10 mouse cellular contexts compared by ENCODE assay signal in the genomic region with DNA sequence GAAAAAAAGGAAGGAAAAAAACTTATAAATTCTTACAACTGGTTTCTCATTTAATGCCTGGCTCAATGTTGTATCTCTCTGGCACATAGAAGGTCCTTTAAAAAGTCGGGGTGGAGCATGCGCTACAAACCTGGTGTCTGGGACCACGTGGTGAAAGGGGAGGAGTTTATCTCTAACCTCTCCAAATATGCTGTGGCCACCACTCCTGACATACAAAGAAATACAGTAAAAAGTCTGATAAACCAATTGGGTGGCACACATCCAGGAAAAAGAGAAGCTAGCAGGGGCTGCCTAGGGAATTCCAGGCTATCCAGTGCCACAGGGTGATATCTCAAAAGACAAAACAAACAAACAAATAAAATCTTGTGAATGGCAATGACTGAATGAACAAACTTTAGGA. TPM values are rescaled to one million over a fixed set of nuclear protein-coding genes. Genes with fewer than 3 reads are reported as not detected.
DNase-seq lines count a peak whose midpoint lies in the region; ATAC-seq and TF ChIP-seq lines count a peak whose summit lies in the region.
"Had no signal": no experiment of that assay in that cellular context is flagged by ENCODE, and none has a peak within 500 bp of the region (broad histone marks: within the 10 kb centered on the region; RNA-seq: fewer than 3 reads in every experiment).

No protein-coding gene starts in this region.

- TF ChIP-seq EP300 in heart, adult 2 months (IDR thresholded peaks at IDR 0.05; ENCODE audit: insufficient read depth, low read depth, low read length), result no peak

- H3K79me2 ChIP-seq in heart, adult 2 months (replicated peaks; ENCODE audit: control insufficient read depth, insufficient read depth, low read length), result no peaks in the 10 kb centered on the region

- intact Hi-C loops in heart, adult 2 months (cut with DNase I), result loop anchor here (1.0 kb wide), 1 partner anchor 74 kb away; no protein-coding TSS in a partner anchor
- intact Hi-C loops in heart, postnatal 36 days (cut with DNase I), result loop anchor here (1.0 kb wide), 1 partner anchor 74 kb away; no protein-coding TSS in a partner anchor

- H3K4me2 ChIP-seq in neural tube, embryonic 11.5 days (ENCODE audit: low read depth), result 0 out of 2 replicates have a peak overlapping the region, but pooled peaks have one; percentile 13
- peak overlapping the region; percentile 47 for H3K4me2 ChIP-seq in limb, embryonic 13.5 days (replicated peaks)
- H3K4me2 ChIP-seq in stomach, embryonic 16.5 days (ENCODE audit: low read depth, low read length), result peak overlapping the region; percentile 38

- H3K4me1 ChIP-seq in heart, adult 2 months (ENCODE audit: control insufficient read depth, insufficient read depth, low read length), result peaks cover 3% of the 10 kb centered on the region; the same call in 1 of the 2 replicates
- peaks cover 16% of the 10 kb centered on the region for H3K4me1 ChIP-seq in neural tube, embryonic 11.5 days (ENCODE audit: control insufficient read depth, insufficient read depth, low read length)
- peaks cover 30% of the 10 kb centered on the region for H3K4me1 ChIP-seq in limb, embryonic 13.5 days
- H3K4me1 ChIP-seq in stomach, embryonic 16.5 days (ENCODE audit: control insufficient read depth, insufficient read depth, low read length), result peaks cover 27% of the 10 kb centered on the region

- H3K4me3 ChIP-seq in heart, adult 2 months, result no peak overlapping the region
- no peak overlapping the region for H3K4me3 ChIP-seq in neural tube, embryonic 11.5 days (ENCODE audit: low read depth, low read length)
- no peak overlapping the region for H3K4me3 ChIP-seq in limb, embryonic 13.5 days
- H3K4me3 ChIP-seq in stomach, embryonic 16.5 days (replicated peaks; ENCODE audit: low read length), result peak overlapping the region; percentile 23; the same call in 1 of the 2 replicates

- no peak for ATAC-seq in neural tube, embryonic 11.5 days (ENCODE audit: insufficient read depth, low FRiP score, low TSS enrichment)
- no peak; the same call in 1 of the 2 replicates for ATAC-seq in limb, embryonic 13.5 days (ENCODE audit: low FRiP score, low read depth)
- peak; percentile 54; the same call in 1 of the 2 replicates for ATAC-seq in stomach, embryonic 16.5 days (ENCODE audit: insufficient read depth, low FRiP score)

- no peak overlapping the region for H3K9ac ChIP-seq in heart, adult 2 months (ENCODE audit: low read depth, low read length)
- H3K9ac ChIP-seq in neural tube, embryonic 11.5 days (ENCODE audit: low read length), result no peak overlapping the region
- H3K9ac ChIP-seq in limb, embryonic 13.5 days, result no peak overlapping the region
- H3K9ac ChIP-seq in stomach, embryonic 16.5 days (ENCODE audit: low read length), result peak overlapping the region; percentile 56

- H3K9me3 ChIP-seq in neural tube, embryonic 11.5 days (ENCODE audit: control insufficient read depth, low read length), result no peaks in the 10 kb centered on the region
- H3K9me3 ChIP-seq in limb, embryonic 13.5 days, result no peaks in the 10 kb centered on the region
- H3K9me3 ChIP-seq in stomach, embryonic 16.5 days (replicated peaks; ENCODE audit: control insufficient read depth, low read length), result no peaks in the 10 kb centered on the region

- H3K27ac ChIP-seq in heart, adult 2 months, result peak overlapping the region; percentile 57
- no peak overlapping the region for H3K27ac ChIP-seq in neural tube, embryonic 11.5 days (ENCODE audit: low read depth, low read length)
- H3K27ac ChIP-seq in limb, embryonic 13.5 days, result peak overlapping the region; percentile 82
- H3K27ac ChIP-seq in stomach, embryonic 16.5 days (ENCODE audit: low read length), result peak overlapping the region; percentile 95

- H3K36me3 ChIP-seq in heart, adult 2 months (ENCODE audit: control insufficient read depth, insufficient read depth, low read length), result no peaks in the 10 kb centered on the region
- H3K36me3 ChIP-seq in neural tube, embryonic 11.5 days (ENCODE audit: control insufficient read depth, insufficient read depth, low read length), result no peaks in the 10 kb centered on the region; the same call in 1 of the 2 replicates
- no peaks in the 10 kb centered on the region for H3K36me3 ChIP-seq in limb, embryonic 13.5 days
- H3K36me3 ChIP-seq in stomach, embryonic 16.5 days (ENCODE audit: control insufficient read depth, insufficient read depth, low read length), result no peaks in the 10 kb centered on the region

- 30% methylated on average over 3 of the region's 3 CpGs for WGBS in heart, adult 2 months
- 22% methylated on average over 3 of the region's 3 CpGs for WGBS in neural tube, embryonic 11.5 days
- WGBS in limb, embryonic 13.5 days, result 19% methylated on average over 3 of the region's 3 CpGs
- 15% methylated on average over 3 of the region's 3 CpGs for WGBS in stomach, embryonic 16.5 days

- TF ChIP-seq CTCF in heart, adult 2 months (IDR thresholded peaks at IDR 0.05), result no peak

- no peaks in the 10 kb centered on the region for H3K27me3 ChIP-seq in heart, adult 2 months (ENCODE audit: control insufficient read depth, insufficient read depth, low read length)
- H3K27me3 ChIP-seq in neural tube, embryonic 11.5 days (ENCODE audit: control insufficient read depth, insufficient read depth, low read length), result no peaks in the 10 kb centered on the region
- no peaks in the 10 kb centered on the region for H3K27me3 ChIP-seq in limb, embryonic 13.5 days
- H3K27me3 ChIP-seq in stomach, embryonic 16.5 days (ENCODE audit: control insufficient read depth, insufficient read depth, low read length), result no peaks in the 10 kb centered on the region

- no peak for TF ChIP-seq POLR2A in heart, adult 2 months (IDR thresholded peaks at IDR 0.05; ENCODE audit: insufficient read depth, low read depth, low read length)

- DNase-seq in heart, adult 2 months, result no peak
- DNase-seq in heart, postnatal 36 days, result no peak
- DNase-seq in neural tube, embryonic 11.5 days (ENCODE audit: low spot score), result no peak
- DNase-seq in neural tube, embryonic 10.5 days (ENCODE audit: extremely low spot score, low spot score), result no peak
- DNase-seq in adrenal gland, postnatal 14 days, result no peak
- no peak for DNase-seq in gastrocnemius, postnatal 4 days (ENCODE audit: low spot score in 2 of 2)
- DNase-seq: gastrocnemius, postnatal 36 days; thymus, adult 2 months had no signal

RNA-seq across cellular contexts. Expression of gene Zmynd8, which starts 1.1 kb away (rescaled TPM):
- 10 to 100 TPM; 44.4 to 47.2 TPM for total RNA-seq in heart, adult 2 months (2021)
- 20.4 and 31.2 TPM in 2 replicates for polyA plus RNA-seq in heart, adult 2 months (2012; rRNA removed)
- total RNA-seq in heart, postnatal 36 days (2021), result 10 to 100 TPM; 46.5 to 48.0 TPM
- polyA plus RNA-seq in neural tube, embryonic 11.5 days (2014; fragmentation: Nextera tagmentation; extraction: Ambion mirVana), result 52.9 and 54.5 TPM in 2 replicates
- polyA plus RNA-seq in limb, embryonic 13.5 days (2015; fragmentation: Nextera tagmentation; extraction: Ambion mirVana), result 59.4 and 65.7 TPM in 2 replicates
- polyA plus RNA-seq in stomach, embryonic 16.5 days (2015; fragmentation: Nextera tagmentation; extraction: Ambion mirVana), result 45.1 and 45.3 TPM in 2 replicates
- 45.8 and 59.2 TPM in 2 replicates for total RNA-seq in adrenal gland, postnatal 14 days (2021)
- 10 to 100 TPM; 39.0 to 39.6 TPM for total RNA-seq in gastrocnemius, postnatal 4 days (2021)
